Mouse (Mus musculus): ENCODE results near the gene Hectd4. TPM values are rescaled to one million over a fixed set of nuclear protein-coding genes. Genes with fewer than 3 reads are reported as not detected.

Hectd4 gene
- polyA plus RNA-seq, 1 experiment from 2014 or later = 35.2 TPM

- no peak for ATAC-seq (ENCODE audit: low read depth)
- H3K27ac ChIP-seq (ENCODE audit: low read depth, low read length) = no peak overlapping the region
- no peak overlapping the region for H3K4me2 ChIP-seq (ENCODE audit: low read depth, low read length)
- H3K9ac ChIP-seq (replicated peaks; ENCODE audit: low read depth, low read length) = 0 out of 2 replicates have a peak overlapping the region, but pooled peaks have one; percentile 16
- peaks cover 31% of the 10 kb centered on the region for H3K4me1 ChIP-seq (ENCODE audit: control insufficient read depth, insufficient read depth, low read length)
- 78% methylated on average over 9 of the region's 9 CpGs for WGBS
- H3K9me3 ChIP-seq (ENCODE audit: control insufficient read depth, low read length) = no peaks in the 10 kb centered on the region
- no peak overlapping the region for H3K4me3 ChIP-seq (ENCODE audit: low read depth, low read length)
- peaks cover 2% of the 10 kb centered on the region; the same call in 1 of the 2 replicates for H3K27me3 ChIP-seq (ENCODE audit: control insufficient read depth, insufficient read depth, low read length)
- no peaks in the 10 kb centered on the region for H3K36me3 ChIP-seq (ENCODE audit: control insufficient read depth, insufficient read depth, low read length)
Observed at GRCm38 (mm10) chr5:121189182-121189581, 30.8 kb upstream of the Hectd4 start.

- H3K4me2 ChIP-seq (ENCODE audit: low read depth, low read length) = peak overlapping the region; percentile 87
- ATAC-seq (ENCODE audit: low read depth) = no peak
- WGBS = 31% methylated on average over 21 of the region's 21 CpGs
- H3K4me1 ChIP-seq (ENCODE audit: control insufficient read depth, insufficient read depth, low read length) = peaks cover 23% of the 10 kb centered on the region
- H3K9me3 ChIP-seq (ENCODE audit: control insufficient read depth, low read length) = no peaks in the 10 kb centered on the region
- H3K9ac ChIP-seq (replicated peaks; ENCODE audit: low read depth, low read length) = peak overlapping the region; percentile 95
- H3K36me3 ChIP-seq (ENCODE audit: control insufficient read depth, insufficient read depth, low read length) = no peaks in the 10 kb centered on the region
- peaks cover 2% of the 10 kb centered on the region; the same call in 1 of the 2 replicates for H3K27me3 ChIP-seq (ENCODE audit: control insufficient read depth, insufficient read depth, low read length)
- H3K4me3 ChIP-seq (ENCODE audit: low read depth, low read length) = peak overlapping the region; percentile 87
- H3K27ac ChIP-seq (ENCODE audit: low read depth, low read length) = peak overlapping the region; percentile 78
Observed at GRCm38 (mm10) chr5:121190210-121190835, 29.7 kb upstream of the Hectd4 start.

- Histone ChIP-seq H3K4me1 (ENCODE audit: control insufficient read depth, insufficient read depth, low read length) (peaks cover 20% of the 10 kb centered on the region), H3K27ac (ENCODE audit: low read depth, low read length) (peak within 1 kb of the TSS; percentile 78), H3K4me3 (ENCODE audit: low read depth, low read length) (peak within 1 kb of the TSS; percentile 87), H3K9me3 (ENCODE audit: control insufficient read depth, low read length) (no peaks in the 10 kb centered on the region), H3K4me2 (ENCODE audit: low read depth, low read length) (peak within 1 kb of the TSS; percentile 87), H3K36me3 (ENCODE audit: control insufficient read depth, insufficient read depth, low read length) (no peaks in the 10 kb centered on the region), H3K27me3 (ENCODE audit: control insufficient read depth, insufficient read depth, low read length) (peaks cover 2% of the 10 kb centered on the region; the same call in 1 of the 2 replicates), H3K9ac (replicated peaks; ENCODE audit: low read depth, low read length) (peak within 1 kb of the TSS; percentile 95)
- WGBS = under 1% methylated on average over 53 of the region's 98 CpGs
- ATAC-seq (ENCODE audit: low read depth) = peak; percentile 95
Observed at GRCm38 (mm10) chr5:121190836-121191583, 29.0 kb upstream of the Hectd4 start, which contains the start of gene Ptpn11. TSS of gene Ptpn11 (minus strand) at chr5:121191397.

- Histone ChIP-seq H3K4me3 (ENCODE audit: low read depth, low read length) (peak overlapping the region; percentile 87), H3K27me3 (ENCODE audit: control insufficient read depth, insufficient read depth, low read length) (peaks cover 2% of the 10 kb centered on the region; the same call in 1 of the 2 replicates), H3K9me3 (ENCODE audit: control insufficient read depth, low read length) (no peaks in the 10 kb centered on the region), H3K36me3 (ENCODE audit: control insufficient read depth, insufficient read depth, low read length) (no peaks in the 10 kb centered on the region), H3K4me2 (ENCODE audit: low read depth, low read length) (peak overlapping the region; percentile 87), H3K9ac (replicated peaks; ENCODE audit: low read depth, low read length) (peak overlapping the region; percentile 95), H3K27ac (ENCODE audit: low read depth, low read length) (peak overlapping the region; percentile 78), H3K4me1 (ENCODE audit: control insufficient read depth, insufficient read depth, low read length) (peaks cover 20% of the 10 kb centered on the region)
- whole genome bisulfite sequencing = 9% methylated on average over 17 of the region's 17 CpGs
- peak; percentile 57 for ATAC-seq (ENCODE audit: low read depth)
Observed at GRCm38 (mm10) chr5:121191584-121191906, 28.5 kb upstream of the Hectd4 start.

- Histone ChIP-seq H3K4me1 (ENCODE audit: control insufficient read depth, insufficient read depth, low read length) (peaks cover 2% of the 10 kb centered on the region), H3K9ac (replicated peaks; ENCODE audit: low read depth, low read length) (no peak overlapping the region), H3K36me3 (ENCODE audit: control insufficient read depth, insufficient read depth, low read length) (no peaks in the 10 kb centered on the region), H3K4me3 (ENCODE audit: low read depth, low read length) (no peak overlapping the region), H3K27me3 (ENCODE audit: control insufficient read depth, insufficient read depth, low read length) (peaks cover 2% of the 10 kb centered on the region; the same call in 1 of the 2 replicates), H3K4me2 (ENCODE audit: low read depth, low read length) (no peak overlapping the region), H3K27ac (ENCODE audit: low read depth, low read length) (no peak overlapping the region), H3K9me3 (ENCODE audit: control insufficient read depth, low read length) (no peaks in the 10 kb centered on the region)
- ATAC-seq (ENCODE audit: low read depth) = no peak
- 60% methylated on average over 1 of the region's 1 CpGs for WGBS
Observed at GRCm38 (mm10) chr5:121194173-121194572, 25.8 kb upstream of the Hectd4 start.

- Histone ChIP-seq H3K27me3 (ENCODE audit: control insufficient read depth, insufficient read depth, low read length) (no peaks in the 10 kb centered on the region), H3K9me3 (ENCODE audit: control insufficient read depth, low read length) (no peaks in the 10 kb centered on the region), H3K9ac (replicated peaks; ENCODE audit: low read depth, low read length) (no peak overlapping the region), H3K36me3 (ENCODE audit: control insufficient read depth, insufficient read depth, low read length) (no peaks in the 10 kb centered on the region), H3K4me1 (ENCODE audit: control insufficient read depth, insufficient read depth, low read length) (no peaks in the 10 kb centered on the region), H3K4me2 (ENCODE audit: low read depth, low read length) (no peak overlapping the region), H3K4me3 (ENCODE audit: low read depth, low read length) (no peak overlapping the region), H3K27ac (ENCODE audit: low read depth, low read length) (no peak overlapping the region)
- 47% methylated on average over 5 of the region's 5 CpGs for WGBS
- no peak for ATAC-seq (ENCODE audit: low read depth)
Observed at GRCm38 (mm10) chr5:121196764-121197163, 23.3 kb upstream of the Hectd4 start.

- Histone ChIP-seq H3K9me3 (ENCODE audit: control insufficient read depth, low read length) (no peaks in the 10 kb centered on the region), H3K27ac (ENCODE audit: low read depth, low read length) (no peak overlapping the region), H3K4me2 (ENCODE audit: low read depth, low read length) (no peak overlapping the region), H3K9ac (replicated peaks; ENCODE audit: low read depth, low read length) (no peak overlapping the region), H3K27me3 (ENCODE audit: control insufficient read depth, insufficient read depth, low read length) (no peaks in the 10 kb centered on the region), H3K4me3 (ENCODE audit: low read depth, low read length) (no peak overlapping the region), H3K4me1 (ENCODE audit: control insufficient read depth, insufficient read depth, low read length) (no peaks in the 10 kb centered on the region), H3K36me3 (ENCODE audit: control insufficient read depth, insufficient read depth, low read length) (no peaks in the 10 kb centered on the region)
- 87% methylated on average over 2 of the region's 2 CpGs for WGBS
- no peak for ATAC-seq (ENCODE audit: low read depth)
Observed at GRCm38 (mm10) chr5:121197337-121197736, 22.7 kb upstream of the Hectd4 start.

- 85% methylated on average over 5 of the region's 5 CpGs for WGBS
Observed at GRCm38 (mm10) chr5:121198376-121198775, 21.6 kb upstream of the Hectd4 start.

GRCm38 (mm10) chr5:121201739-121202138 is 18.3 kb upstream of the Hectd4 start:
- 55% methylated on average over 3 of the region's 3 CpGs for WGBS
- H3K4me1 ChIP-seq (ENCODE audit: control insufficient read depth, insufficient read depth, low read length) = peaks cover 8% of the 10 kb centered on the region; the same call in 1 of the 2 replicates
- no peak overlapping the region for H3K27ac ChIP-seq (ENCODE audit: low read depth, low read length)
- no peak overlapping the region for H3K9ac ChIP-seq (replicated peaks; ENCODE audit: low read depth, low read length)
- H3K27me3 ChIP-seq (ENCODE audit: control insufficient read depth, insufficient read depth, low read length) = 0 out of 2 replicates have a peak, but pooled peaks cover 3% of the 10 kb centered on the region
- no peak overlapping the region for H3K4me2 ChIP-seq (ENCODE audit: low read depth, low read length)
- H3K9me3 ChIP-seq (ENCODE audit: control insufficient read depth, low read length) = no peaks in the 10 kb centered on the region
- H3K4me3 ChIP-seq (ENCODE audit: low read depth, low read length) = no peak overlapping the region
- H3K36me3 ChIP-seq (ENCODE audit: control insufficient read depth, insufficient read depth, low read length) = peaks cover 6% of the 10 kb centered on the region; the same call in 1 of the 2 replicates
- ATAC-seq (ENCODE audit: low read depth) = no peak

More at GRCm38 (mm10) chr5:121198376-121198775, 21.6 kb upstream of the Hectd4 start:
- Histone ChIP-seq H3K9me3 (ENCODE audit: control insufficient read depth, low read length) (no peaks in the 10 kb centered on the region), H3K9ac (replicated peaks; ENCODE audit: low read depth, low read length) (no peak overlapping the region), H3K27me3 (ENCODE audit: control insufficient read depth, insufficient read depth, low read length) (no peaks in the 10 kb centered on the region), H3K4me2 (ENCODE audit: low read depth, low read length) (no peak overlapping the region), H3K27ac (ENCODE audit: low read depth, low read length) (no peak overlapping the region), H3K4me1 (ENCODE audit: control insufficient read depth, insufficient read depth, low read length) (no peaks in the 10 kb centered on the region), H3K4me3 (ENCODE audit: low read depth, low read length) (no peak overlapping the region), H3K36me3 (ENCODE audit: control insufficient read depth, insufficient read depth, low read length) (no peaks in the 10 kb centered on the region)
- no peak for ATAC-seq (ENCODE audit: low read depth)
